Mouse (Mus musculus) intestine, embryonic 14.5 days (tissue): Measurements from ENCODE around the gene Rnf31. TPM values are rescaled to one million over a fixed set of nuclear protein-coding genes. Genes with fewer than 3 reads are reported as not detected.
A peak's percentile ranks its signal among the peaks of the same experiment; 100 is the strongest.

Experiments
- ATAC-seq: fragments of 200-750 bp; cut with Nextera tagmentation; replicated peaks from 2 replicates; pipeline ENCODE4 v1.8.0; 2017; ENCODE audit warnings: low read depth, moderate number of reproducible peaks, moderate TSS enrichment, moderate library complexity; ENCODE audit not compliant: low FRiP score, low TSS enrichment
- DNase-seq: peaks from one replicate; pipeline ENCODE4 v3.0.0-alpha.2; 2018; ENCODE audit warnings: low spot score
- H3K27ac ChIP-seq: fragments of 300-500 bp; sonication (generic); 2 replicates; pipeline ENCODE4 v1.5.1; 2014; ENCODE audit warnings: low read depth, mild to moderate bottlenecking, control low read depth
- H3K27me3 ChIP-seq: fragments of 300-500 bp; sonication (generic); replicated peaks from 2 replicates; pipeline ENCODE4 v1.6.1; 2014; ENCODE audit warnings: low read length, control low read depth; ENCODE audit not compliant: control insufficient read depth, insufficient read depth
- H3K36me3 ChIP-seq: fragments of 300-500 bp; sonication (generic); 2 replicates; pipeline ENCODE4 v1.6.1; 2014; ENCODE audit warnings: low read length, control low read depth; ENCODE audit not compliant: control insufficient read depth, insufficient read depth
- H3K4me1 ChIP-seq: fragments of 300-500 bp; sonication (generic); replicated peaks from 2 replicates; pipeline ENCODE4 v1.6.1; 2014; ENCODE audit warnings: low read length, control low read depth, mixed read lengths; ENCODE audit not compliant: control insufficient read depth, insufficient read depth
- H3K4me2 ChIP-seq: fragments of 300-500 bp; sonication (generic); 2 replicates; pipeline ENCODE4 v1.6.1; 2014; ENCODE audit warnings: low read length
- H3K4me3 ChIP-seq: fragments of 300-500 bp; sonication (generic); 2 replicates; pipeline ENCODE4 v1.5.1; 2014; ENCODE audit warnings: low read depth, low read length, control low read depth, mixed read lengths
- H3K9ac ChIP-seq: fragments of 300-500 bp; sonication (generic); 2 replicates; pipeline ENCODE4 v1.6.1; 2014; ENCODE audit warnings: mild to moderate bottlenecking, low read length
- H3K9me3 ChIP-seq: fragments of 300-500 bp; sonication (generic); 2 replicates; pipeline ENCODE4 v1.6.1; 2016; ENCODE audit warnings: low read length, control low read depth; ENCODE audit not compliant: control insufficient read depth
- WGBS: fragments of 180-500 bp; shearing (Covaris S2); extraction: QIAGEN DNeasy Blood & Tissue Kit; methylation state at CpG from one replicate; pipeline ENCODE4 v1.1.7; 2014; 5-methylcytosine and 5-hydroxymethylcytosine counted together
- polyA plus RNA-seq: library from polyadenylated mRNA; unstranded; fragments of >200 nt; fragmentation: Nextera tagmentation; extraction: Ambion mirVana; gene quantifications from 2 replicates; pipeline ENCODE4 v1.2.1, GENCODE M21; 2014

Gene Rnf31
- polyA plus RNA-seq, 1 experiment from 2014 or later: 15.9 TPM

- DNase-seq (peak; percentile 93), ATAC-seq (peak; percentile 96)
- H3K27me3 ChIP-seq: no peaks in the 10 kb centered on the region
- H3K27ac ChIP-seq: peak within 1 kb of the TSS; percentile 96
- H3K4me2 ChIP-seq: peak within 1 kb of the TSS; percentile 97
- WGBS: under 1% methylated on average over 22 of the region's 22 CpGs
- peak within 1 kb of the TSS; percentile 77 for H3K9ac ChIP-seq
- H3K4me1 ChIP-seq: peaks cover 13% of the 10 kb centered on the region; the same call in 1 of the 2 replicates
- H3K9me3 ChIP-seq: no peaks in the 10 kb centered on the region
- H3K4me3 ChIP-seq: peak within 1 kb of the TSS; percentile 63
- peaks cover 37% of the 10 kb centered on the region for H3K36me3 ChIP-seq
Observed at GRCm38 (mm10) chr14:55590748-55591330, 669 bp upstream of the Rnf31 start, which contains the start of gene Psme2. Psme2 (minus strand) TSS chr14:55591113.

- DNase-seq (no peak), ATAC-seq (no peak)
- peak overlapping the region; percentile 97 for H3K4me2 ChIP-seq
- H3K36me3 ChIP-seq: peaks cover 48% of the 10 kb centered on the region
- 6% methylated on average over 16 of the region's 16 CpGs for WGBS
- peak overlapping the region; percentile 77 for H3K9ac ChIP-seq
- H3K9me3 ChIP-seq: no peaks in the 10 kb centered on the region
- no peaks in the 10 kb centered on the region for H3K27me3 ChIP-seq
- peaks cover 13% of the 10 kb centered on the region; the same call in 1 of the 2 replicates for H3K4me1 ChIP-seq
- peak overlapping the region; percentile 63 for H3K4me3 ChIP-seq
- peak overlapping the region; percentile 96; the same call in 1 of the 2 replicates for H3K27ac ChIP-seq
Observed at GRCm38 (mm10) chr14:55592226-55592625, 718 bp downstream of the Rnf31 start.

GRCm38 (mm10) chr14:55596036-55596690 is 4.7 kb downstream of the Rnf31 start:
- Histone ChIP-seq H3K9me3 (no peaks in the 10 kb centered on the region), H3K4me3 (no peak overlapping the region), H3K4me1 (peaks cover 13% of the 10 kb centered on the region; the same call in 1 of the 2 replicates), H3K36me3 (peaks cover 65% of the 10 kb centered on the region), H3K4me2 (no peak overlapping the region), H3K27me3 (no peaks in the 10 kb centered on the region), H3K27ac (no peak overlapping the region), H3K9ac (no peak overlapping the region)
- no peak for ATAC-seq
- WGBS: 83% methylated on average over 13 of the region's 13 CpGs
- DNase-seq: no peak

DNA sequence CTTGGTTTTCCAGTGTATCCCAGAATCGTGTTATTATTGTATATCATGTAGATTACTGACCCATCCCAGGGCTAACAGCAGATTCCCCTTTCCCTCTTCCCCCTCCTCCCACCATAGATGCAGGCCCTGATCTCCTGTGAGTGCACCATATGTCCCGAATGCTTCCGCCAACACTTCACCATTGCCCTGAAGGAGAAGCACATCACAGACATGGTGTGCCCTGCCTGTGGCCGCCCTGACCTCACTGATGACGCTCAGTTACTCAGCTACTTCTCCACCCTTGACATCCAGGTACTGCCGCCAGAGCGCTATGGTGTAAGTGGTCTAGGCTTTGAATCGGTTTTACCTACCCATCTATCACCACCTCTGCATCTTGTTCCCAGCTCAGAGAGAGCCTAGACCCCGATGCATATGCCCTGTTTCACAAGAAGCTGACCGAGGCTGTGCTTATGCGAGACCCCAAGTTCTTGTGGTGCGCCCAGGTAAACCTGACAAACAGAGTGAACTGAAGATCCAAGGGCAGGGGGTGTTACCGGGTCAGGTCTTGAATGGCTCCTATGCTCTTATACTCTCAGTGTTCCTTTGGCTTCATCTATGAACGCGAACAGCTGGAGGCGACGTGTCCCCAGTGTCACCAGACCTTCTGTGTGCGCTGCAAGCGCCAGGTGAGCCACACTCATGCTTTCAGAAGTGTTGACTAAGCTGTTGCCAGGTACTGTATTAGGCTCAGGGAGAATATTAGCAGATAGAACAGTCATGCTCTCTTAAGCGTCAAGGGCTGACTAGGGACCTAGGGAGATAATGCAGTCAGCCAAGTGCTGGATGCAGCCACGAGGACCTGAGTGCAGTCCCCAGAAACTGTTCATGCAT is 7.2 kb downstream of the Rnf31 start:
- Histone ChIP-seq H3K9ac (no peak overlapping the region), H3K4me3 (no peak overlapping the region), H3K4me2 (no peak overlapping the region), H3K9me3 (no peaks in the 10 kb centered on the region), H3K36me3 (peaks cover 89% of the 10 kb centered on the region), H3K4me1 (no peaks in the 10 kb centered on the region), H3K27ac (no peak overlapping the region), H3K27me3 (no peaks in the 10 kb centered on the region)
- ATAC-seq: no peak
- WGBS: 92% methylated on average over 21 of the region's 21 CpGs
- DNase-seq: no peak

DNA sequence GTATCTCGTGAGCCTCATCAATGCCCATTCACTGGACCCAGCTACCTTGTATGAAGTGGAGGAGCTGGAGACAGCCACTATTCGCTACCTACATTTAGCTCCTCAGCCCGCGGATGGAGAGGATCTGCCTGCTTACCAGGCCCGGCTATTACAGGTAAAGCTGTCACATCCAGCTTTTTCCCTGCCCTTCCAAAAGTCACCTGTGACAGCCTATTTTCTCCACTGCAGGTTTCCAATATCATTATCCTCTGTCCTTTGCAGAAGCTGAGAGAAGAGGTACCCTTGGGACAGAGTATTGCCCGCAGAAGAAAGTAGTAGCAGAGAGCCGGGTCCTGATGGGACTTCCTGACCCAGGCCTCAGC is 11.7 kb downstream of the Rnf31 start, which contains the start of gene Irf9:
TSS of gene Irf9 (plus strand) at position 301 of the 362 bp plus-strand sequence.
- Histone ChIP-seq H3K36me3 (peaks cover 76% of the 10 kb centered on the region), H3K27ac (peak within 1 kb of the TSS; percentile 25), H3K4me1 (no peaks in the 10 kb centered on the region; the same call in 1 of the 2 replicates), H3K4me3 (peak within 1 kb of the TSS; percentile 15), H3K27me3 (no peaks in the 10 kb centered on the region), H3K9me3 (no peaks in the 10 kb centered on the region), H3K4me2 (peak within 1 kb of the TSS; percentile 41), H3K9ac (peak within 1 kb of the TSS; percentile 4)
- ATAC-seq: no peak
- DNase-seq: no peak
- 84% methylated on average over 7 of the region's 7 CpGs for WGBS

DNA sequence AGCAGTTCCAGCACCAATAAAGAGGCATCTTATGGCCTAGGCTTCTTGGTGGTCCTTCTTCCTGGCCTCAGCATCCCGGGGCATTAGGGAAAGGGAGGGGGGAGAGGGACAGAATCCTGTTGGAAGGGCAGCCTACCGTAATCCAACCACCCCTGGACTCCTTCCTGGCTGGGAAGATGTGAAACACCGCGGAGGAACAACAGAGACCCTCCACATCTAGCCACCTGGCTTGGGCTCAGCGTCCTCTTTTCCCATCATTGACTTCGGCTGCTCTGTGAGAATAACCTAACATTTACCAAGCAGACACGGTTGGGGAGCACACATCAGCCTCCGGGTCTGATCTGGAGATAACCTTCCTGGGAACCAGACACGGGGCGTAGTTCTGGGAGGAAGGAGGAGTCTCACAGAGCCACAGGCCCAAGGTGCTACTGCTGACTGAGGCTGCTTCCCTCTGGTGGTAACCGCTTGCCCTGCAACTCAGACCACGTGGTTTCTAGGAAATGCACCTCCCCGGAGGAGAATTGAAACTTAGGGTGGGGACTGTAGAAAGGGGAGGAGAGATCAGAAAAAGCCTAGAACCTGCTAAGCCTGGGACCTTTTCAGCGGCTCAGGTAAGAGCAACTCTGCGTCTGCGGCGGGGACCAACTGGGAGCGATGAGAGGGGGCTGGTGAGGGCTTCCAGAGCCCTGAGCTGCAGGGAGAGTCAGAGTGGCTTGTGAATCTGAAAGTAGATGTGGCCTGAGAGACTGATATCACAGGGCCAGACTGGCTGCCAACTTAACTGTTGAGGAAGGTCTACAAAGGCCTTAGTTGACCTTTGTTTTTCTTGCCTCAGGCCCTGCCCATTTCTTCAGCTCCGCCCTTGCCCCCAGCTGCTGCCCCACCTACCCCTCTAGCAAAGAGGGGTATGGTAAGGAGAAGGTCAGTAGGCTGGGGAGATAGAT is 12.4 kb downstream of the Rnf31 start:
- Histone ChIP-seq H3K4me3 (peak overlapping the region; percentile 15), H3K9me3 (no peaks in the 10 kb centered on the region), H3K36me3 (peaks cover 75% of the 10 kb centered on the region), H3K9ac (peak overlapping the region; percentile 4), H3K27me3 (no peaks in the 10 kb centered on the region), H3K4me1 (no peaks in the 10 kb centered on the region; the same call in 1 of the 2 replicates), H3K27ac (peak overlapping the region; percentile 25), H3K4me2 (peak overlapping the region; percentile 41)
- 12% methylated on average over 19 of the region's 19 CpGs for WGBS
- ATAC-seq: peak; percentile 90
- DNase-seq: peak; percentile 92

DNA sequence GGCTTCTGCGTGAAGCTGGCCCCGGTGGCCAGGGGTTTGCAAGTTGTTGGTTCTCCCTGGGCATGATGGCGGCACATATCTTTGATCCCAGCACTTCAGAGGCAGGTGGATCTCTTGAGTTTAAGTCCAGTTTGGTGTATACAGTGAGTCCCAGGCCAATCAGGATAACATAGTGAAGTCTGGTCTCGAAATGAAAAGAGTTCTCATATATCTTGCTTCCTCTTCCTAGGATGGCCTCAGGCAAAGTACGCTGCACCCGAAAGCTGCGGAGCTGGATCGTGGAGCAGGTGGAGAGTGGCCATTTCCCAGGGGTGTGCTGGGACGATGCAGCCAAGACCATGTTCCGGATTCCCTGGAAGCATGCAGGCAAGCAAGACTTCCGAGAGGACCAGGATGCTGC is 13.3 kb downstream of the Rnf31 start:
- no peak for DNase-seq
- peak overlapping the region; percentile 41 for H3K4me2 ChIP-seq
- ATAC-seq: no peak
- no peaks in the 10 kb centered on the region for H3K27me3 ChIP-seq
- no peak overlapping the region for H3K9ac ChIP-seq
- no peaks in the 10 kb centered on the region for H3K9me3 ChIP-seq
- peaks cover 75% of the 10 kb centered on the region for H3K36me3 ChIP-seq
- 96% methylated on average over 11 of the region's 11 CpGs for WGBS
- H3K4me1 ChIP-seq: no peaks in the 10 kb centered on the region; the same call in 1 of the 2 replicates
- no peak overlapping the region for H3K4me3 ChIP-seq
- H3K27ac ChIP-seq: no peak overlapping the region
